Mouse (Mus musculus) G1E (cell line): ENCODE results near the gene Parva.

Source experiments
- CTCF ChIP-seq: IDR thresholded peaks from 2 replicates; pipeline ENCODE4 v1.5.1; 2012; ENCODE audit warnings: low read depth, low read length, inconsistent platforms, mixed read lengths
- GATA1 ChIP-seq: IDR thresholded peaks from 2 replicates; pipeline ENCODE4 v1.6.1; 2012; ENCODE audit warnings: borderline replicate concordance, low read length, inconsistent platforms, mixed read lengths
- TAL1 ChIP-seq: conservative IDR thresholded peaks from 2 replicates; pipeline ENCODE4 v1.6.1; 2012; ENCODE audit warnings: low read depth, low read length, inconsistent platforms, mixed read lengths

- TF ChIP-seq CTCF (no peak), GATA1 (no peak), TAL1 (no peak)
These were observed 141.7 kb downstream of the Parva start for GRCm38 (mm10) chr7:112568961-112569360.
